Mouse (Mus musculus) cerebellum, adult 9-11 months (tissue): ENCODE results near the gene Gpr19.
A peak's percentile ranks its signal among the peaks of the same experiment; 100 is the strongest.

Source experiments
- DNase-seq: peaks from one replicate; pipeline ENCODE4 v3.0.0; 2022

The Gpr19 gene

DNA sequence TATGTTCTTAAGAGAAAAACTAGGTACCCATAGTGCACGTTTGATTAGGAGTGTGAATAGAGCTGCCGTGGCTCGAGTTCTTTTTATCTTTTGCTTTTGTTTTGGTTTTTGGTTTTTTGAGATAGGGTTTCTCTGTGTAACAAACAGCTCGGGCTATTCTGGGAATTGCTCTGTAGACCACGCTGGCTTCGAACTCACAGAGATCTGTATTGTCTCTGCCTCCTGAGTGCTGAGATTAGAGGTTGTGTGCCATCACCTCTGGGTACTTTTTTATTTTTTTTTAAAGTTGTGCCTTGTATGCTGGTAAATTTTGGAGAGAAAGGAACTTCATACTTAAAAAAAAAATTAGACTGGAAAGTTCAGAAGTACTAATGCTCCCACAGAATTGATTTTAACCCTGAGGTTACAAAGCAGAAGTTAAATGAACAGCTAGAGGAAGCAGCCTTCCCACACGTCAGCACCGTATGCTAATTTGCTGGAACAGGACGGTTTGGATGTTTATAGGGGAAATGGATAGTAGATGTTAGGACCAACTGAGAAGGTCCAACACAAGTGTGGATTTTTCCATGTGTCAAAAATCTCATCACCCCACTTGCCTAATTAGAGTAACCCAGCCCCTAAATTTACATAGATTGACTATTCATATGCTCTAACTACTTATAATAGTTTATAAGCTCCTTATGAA is 24.3 kb upstream of the Gpr19 start:
- DNase-seq, result no peak

GRCm38 (mm10) chr6:134921695-134922510 is 23.5 kb upstream of the Gpr19 start:
- DNase-seq, result peak; percentile 58

DNA sequence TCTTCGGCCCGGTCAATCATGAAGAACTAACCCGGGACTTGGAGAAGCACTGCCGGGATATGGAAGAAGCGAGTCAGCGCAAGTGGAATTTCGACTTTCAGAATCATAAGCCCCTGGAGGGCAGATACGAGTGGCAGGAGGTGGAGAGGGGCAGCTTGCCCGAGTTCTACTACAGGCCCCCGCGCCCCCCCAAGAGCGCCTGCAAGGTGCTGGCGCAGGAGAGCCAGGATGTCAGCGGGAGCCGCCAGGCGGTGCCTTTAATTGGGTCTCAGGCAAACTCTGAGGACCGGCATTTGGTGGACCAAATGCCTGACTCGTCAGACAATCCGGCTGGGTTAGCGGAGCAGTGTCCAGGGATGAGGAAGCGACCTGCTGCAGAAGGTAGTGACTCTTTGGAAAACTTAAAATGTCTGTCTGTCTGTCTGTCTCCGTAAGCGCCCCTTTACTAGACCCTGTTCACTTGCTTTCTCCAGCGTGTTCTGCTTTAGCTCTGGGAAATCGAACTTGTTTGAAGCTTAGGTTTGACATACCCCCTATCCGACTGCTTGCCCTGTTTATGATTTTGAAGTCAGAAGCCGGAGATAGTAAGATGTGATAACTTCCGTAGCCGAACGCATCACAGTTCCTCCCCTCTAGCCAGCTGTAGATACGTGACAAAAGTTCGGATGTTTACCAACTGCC is 22.8 kb upstream of the Gpr19 start:
- DNase-seq, result peak; percentile 89

- peak; percentile 97 for DNase-seq
These were observed 22.0 kb upstream of the Gpr19 start, which contains the start of gene Cdkn1b for GRCm38 (mm10) chr6:134920190-134921013. Gene Cdkn1b, plus strand, starts transcription at chr6:134920401.

DNA sequence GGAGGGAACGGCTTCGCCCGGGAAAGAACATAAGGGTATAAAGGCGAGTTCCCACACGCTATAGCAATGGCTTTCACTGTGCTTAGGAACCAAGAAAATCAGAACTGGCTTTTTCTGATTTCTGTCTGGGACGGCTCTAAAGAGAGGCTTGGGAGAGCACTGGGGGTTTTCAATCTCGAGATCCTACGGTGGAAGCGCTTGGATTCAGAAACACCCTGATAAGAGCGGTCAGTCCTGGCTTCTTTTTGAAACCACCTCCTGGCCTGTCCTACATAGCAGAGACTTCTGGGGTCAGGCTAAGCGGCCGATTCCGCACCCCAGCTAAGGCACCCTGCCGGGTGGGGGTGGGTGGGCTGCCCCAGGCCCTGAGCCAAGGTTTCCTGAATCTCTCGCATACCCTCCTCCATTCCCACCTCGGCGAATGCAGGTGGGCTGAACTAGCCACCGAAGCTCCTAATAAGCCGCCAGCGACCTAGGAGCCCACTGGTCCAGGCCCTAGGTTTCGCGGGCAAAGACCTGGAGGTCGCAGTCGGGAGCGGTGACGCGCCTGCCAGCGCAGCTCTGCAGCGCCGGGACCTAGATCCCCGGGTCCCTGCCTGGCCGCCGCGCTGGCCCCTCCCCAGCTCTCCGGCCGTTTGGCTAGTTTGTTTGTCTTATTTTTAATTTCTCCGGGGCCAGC is 21.3 kb upstream of the Gpr19 start:
- no peak for DNase-seq

DNA sequence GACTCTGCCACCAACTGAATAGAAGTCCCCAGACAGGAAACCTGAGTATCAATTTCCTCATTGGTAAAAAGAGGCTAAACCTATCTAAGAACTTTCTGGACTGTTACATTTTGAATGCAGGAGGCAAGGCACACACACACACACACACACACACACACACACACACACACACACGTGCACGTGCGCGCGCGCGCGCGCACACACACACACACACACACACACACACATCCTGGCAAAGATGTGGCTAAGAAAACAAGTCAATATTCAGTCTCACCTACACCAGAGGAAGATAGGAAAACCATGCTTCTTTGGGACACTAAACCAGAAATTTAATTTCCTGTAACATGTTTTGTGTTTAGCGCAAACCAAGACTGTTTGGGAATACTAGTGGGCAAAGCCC is 20.4 kb upstream of the Gpr19 start:
- DNase-seq, result no peak

DNA sequence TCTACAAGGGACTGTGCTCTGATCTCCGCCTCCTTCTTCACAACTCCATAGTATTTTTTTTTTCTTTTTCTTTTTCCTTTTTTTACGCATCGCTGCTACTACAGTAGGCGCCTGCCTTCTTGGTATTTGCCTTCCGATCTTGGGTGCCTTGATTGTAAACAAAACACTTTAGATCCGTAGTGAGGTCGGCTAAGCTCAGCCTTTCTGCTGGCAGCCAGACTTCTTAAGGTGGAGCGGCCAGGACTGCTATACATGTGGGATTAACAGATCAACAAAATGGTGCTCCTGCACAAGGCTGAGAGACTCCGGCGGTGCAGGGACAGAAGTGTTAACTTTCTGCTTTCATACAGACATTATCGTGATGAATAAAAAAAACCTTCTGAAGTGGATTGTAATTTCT is 18.7 kb upstream of the Gpr19 start:
- peak; percentile 59 for DNase-seq

- no peak for DNase-seq
These were observed 18.3 kb upstream of the Gpr19 start for GRCm38 (mm10) chr6:134916641-134917040.

DNA sequence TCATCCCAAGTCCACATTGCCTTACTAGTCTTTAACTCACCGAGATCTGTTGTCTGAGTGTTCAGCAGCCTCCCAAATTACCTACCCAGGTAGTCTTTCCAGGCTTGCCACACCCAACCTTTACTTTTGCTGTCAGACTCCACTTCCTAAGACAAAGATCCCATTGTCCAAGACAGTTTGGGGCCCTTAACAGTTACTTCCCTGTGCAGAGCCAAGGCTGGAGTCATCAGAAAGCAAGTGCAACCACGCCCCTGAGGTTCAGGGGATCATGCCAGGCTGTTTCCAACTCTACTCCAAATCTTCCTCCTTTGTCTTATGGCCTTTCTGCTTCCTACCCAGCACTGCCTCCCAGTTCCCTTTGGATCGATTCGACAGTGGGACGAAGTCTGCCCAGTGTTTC is 16.1 kb upstream of the Gpr19 start:
- DNase-seq, result no peak

GRCm38 (mm10) chr6:134905811-134906210 is 7.4 kb upstream of the Gpr19 start:
- no peak for DNase-seq

GRCm38 (mm10) chr6:134903891-134904884 is 5.8 kb upstream of the Gpr19 start:
- no peak for DNase-seq

GRCm38 (mm10) chr6:134903368-134903767 is 5.0 kb upstream of the Gpr19 start:
- no peak for DNase-seq

- DNase-seq, result peak; percentile 97
These were observed 809 bp downstream of the Gpr19 start for GRCm38 (mm10) chr6:134897443-134898094.

GRCm38 (mm10) chr6:134896570-134897436 is 1.6 kb downstream of the Gpr19 start:
- DNase-seq, result no peak

DNA sequence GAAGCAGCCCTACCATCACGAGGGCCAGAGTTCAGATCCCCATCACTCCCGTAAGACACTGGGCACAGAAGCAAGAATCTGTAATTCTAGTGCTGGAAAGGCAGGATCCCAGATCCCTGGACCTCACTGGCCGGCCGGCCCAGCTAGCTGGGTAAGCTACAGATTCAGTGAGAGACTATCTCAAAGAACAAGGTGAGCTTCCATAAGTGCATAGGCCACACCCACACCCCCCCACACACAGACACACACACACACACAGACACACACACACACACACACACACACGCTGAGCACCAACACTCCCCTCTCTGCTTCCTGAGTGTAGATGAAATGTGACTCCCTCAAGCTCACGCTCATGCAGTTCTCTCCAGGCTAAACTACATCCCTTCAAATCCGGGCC is 7.9 kb downstream of the Gpr19 start:
- DNase-seq, result no peak

DNA sequence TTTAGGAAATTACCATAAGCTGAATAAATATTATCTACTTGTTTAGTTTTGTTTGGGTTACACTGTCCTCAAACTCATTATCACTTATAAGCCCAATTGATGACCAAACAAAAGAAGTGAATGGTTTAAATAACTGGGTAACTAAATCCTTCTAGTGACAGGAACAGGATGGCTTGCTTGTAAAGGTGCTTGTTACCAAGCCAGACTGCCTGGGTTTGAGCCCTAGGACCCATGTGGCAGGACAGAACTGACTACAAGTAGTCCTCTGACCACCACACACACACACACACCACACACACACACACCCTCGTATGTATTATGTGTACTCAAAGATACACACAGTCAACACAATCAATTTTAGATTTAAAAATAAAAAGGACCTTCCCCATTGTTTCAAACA is 8.6 kb downstream of the Gpr19 start:
- no peak for DNase-seq

GRCm38 (mm10) chr6:134888563-134889017 is 9.8 kb downstream of the Gpr19 start:
- peak; percentile 48 for DNase-seq

DNA sequence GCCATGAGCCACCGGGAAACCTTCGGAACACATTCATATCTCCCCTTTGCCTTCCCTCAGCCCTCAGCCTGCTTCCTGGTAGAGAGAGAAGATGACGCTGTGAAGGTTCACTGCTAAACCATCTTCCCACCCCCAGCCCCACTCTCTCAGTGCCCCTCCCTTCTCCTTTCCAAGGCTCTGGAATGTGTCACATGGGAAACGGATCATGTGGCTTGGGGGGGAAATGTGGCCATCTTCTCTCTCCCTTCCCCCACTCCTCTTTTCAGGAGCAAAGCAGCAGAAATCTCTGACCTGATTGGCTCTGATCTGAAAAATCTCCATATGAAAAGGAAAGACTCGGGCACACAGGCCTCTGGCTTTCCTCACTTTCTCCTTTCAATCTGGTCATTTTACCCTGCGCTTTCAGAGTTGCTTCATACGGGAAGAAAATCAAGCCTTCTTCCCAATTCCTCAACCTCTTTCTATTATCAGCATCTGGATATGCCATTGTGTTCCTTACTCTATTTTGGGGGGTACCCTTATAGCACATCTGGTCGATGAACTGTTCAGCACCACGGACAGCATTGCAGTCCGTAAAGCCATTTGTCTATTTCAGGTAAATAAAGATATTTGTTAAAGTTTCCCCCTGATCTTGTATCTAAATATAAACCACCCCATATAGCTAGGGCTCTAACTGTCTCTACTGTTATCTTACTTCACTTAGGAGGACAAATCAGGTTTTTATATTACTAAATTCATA is 10.5 kb downstream of the Gpr19 start:
- peak; percentile 93 for DNase-seq
